Mouse (Mus musculus) MEL-GATA-1-ER (cell line): Measurements from ENCODE around the gene 1700028K03Rik.

Experiments used
- DNase-seq: peaks from one replicate; pipeline ENCODE4 v3.0.0-alpha.2; 2012; ENCODE audit warnings: low read depth; ENCODE audit errors: extremely low read depth

The 1700028K03Rik gene

DNA sequence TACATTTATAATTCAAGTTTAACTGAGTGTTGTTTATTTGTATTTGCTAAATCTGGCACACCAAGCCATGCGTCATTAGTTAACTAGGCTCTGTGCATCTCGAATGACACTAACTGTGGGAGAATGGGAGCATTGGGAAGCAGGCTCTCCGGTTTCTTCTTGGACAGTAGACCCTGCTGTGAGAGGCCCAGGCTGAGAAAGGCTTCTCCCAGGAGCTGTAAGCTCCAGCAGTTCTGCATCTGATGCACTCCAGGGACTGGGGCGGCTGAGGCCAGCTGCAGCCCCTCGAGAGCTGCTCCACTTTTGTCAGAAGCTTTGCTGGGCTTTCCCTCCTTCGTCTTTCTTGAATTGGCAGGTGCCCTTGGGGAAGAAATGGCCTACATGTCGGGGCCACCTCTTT lies 7.2 kb downstream of the 1700028K03Rik start:
- no peak for DNase-seq

DNA sequence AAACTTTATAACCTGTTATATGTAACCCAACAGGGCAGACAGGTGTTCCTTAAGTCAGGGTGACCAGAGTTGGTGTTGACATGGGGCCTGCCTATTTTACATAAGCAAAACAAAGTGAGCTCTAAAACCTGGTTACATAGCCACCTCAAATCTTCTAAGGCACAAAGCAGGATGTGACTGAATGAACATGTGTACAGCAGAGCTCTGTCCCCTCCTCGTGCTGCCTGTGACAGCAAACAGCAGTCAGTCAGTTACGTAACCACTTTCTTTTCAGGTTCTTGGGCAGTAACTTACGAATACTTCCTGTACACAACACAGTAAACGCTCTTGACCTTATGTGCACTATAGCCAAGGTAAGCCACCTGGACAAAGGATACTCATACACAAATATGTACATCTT lies 11.4 kb downstream of the 1700028K03Rik start:
- DNase-seq, result no peak

DNA sequence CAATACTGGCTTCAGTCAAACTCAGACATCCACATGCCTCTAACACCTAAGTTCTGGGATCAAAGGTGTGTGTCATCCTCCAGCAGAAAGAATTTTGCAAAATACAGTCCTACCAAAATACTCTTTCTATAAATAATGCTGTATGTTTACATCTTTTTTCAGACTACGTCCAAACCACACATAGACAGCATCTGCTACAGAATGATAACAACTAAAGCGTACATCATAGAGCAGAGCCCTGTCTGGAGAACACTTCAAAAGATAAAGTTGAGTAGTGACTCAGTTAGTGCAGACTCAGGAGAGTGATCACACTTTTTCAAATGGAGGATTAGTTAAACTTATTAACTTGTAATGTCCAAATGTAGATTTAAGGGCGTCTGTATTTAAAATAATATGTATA lies 13.4 kb downstream of the 1700028K03Rik start:
- peak; percentile 17 for DNase-seq

DNA sequence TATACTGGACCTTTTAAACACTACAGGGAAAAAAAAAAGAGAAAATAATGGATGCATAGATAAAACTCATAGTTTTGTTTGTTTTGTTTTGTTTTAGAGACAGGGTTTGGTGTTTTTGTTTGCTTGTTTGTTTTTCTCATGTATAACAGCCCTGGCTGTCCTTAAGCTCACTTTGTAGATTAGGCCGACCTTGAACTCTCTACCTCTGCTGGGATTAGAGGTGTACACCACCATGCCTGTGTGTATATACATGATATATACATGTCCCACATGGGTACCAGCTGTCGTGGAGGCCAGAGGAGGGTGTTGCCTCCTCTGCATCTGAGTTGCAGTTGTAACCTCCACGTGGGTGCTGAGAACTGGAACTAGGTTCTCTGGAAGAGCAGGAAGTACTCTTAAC lies 13.9 kb downstream of the 1700028K03Rik start:
- no peak for DNase-seq

DNA sequence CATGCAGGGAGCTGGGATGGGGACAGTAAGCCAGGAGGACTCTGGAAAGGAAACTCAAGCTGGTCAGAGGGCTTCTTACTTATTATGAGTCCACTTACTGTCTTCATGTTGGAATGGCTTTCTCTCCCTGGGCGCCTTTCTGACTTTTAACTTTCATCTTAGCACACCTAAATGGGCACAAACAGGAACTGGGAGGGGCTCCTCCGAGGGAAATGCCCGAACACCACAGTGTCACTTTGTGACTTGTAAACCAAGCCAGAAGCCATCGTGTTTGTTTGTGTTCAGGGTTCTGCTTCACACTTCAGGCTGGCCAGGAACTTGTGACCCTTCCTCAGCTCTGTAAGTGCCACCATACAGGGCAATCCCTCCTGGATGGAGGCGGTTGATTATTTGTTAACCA lies 19.8 kb downstream of the 1700028K03Rik start:
- DNase-seq, result no peak

DNA sequence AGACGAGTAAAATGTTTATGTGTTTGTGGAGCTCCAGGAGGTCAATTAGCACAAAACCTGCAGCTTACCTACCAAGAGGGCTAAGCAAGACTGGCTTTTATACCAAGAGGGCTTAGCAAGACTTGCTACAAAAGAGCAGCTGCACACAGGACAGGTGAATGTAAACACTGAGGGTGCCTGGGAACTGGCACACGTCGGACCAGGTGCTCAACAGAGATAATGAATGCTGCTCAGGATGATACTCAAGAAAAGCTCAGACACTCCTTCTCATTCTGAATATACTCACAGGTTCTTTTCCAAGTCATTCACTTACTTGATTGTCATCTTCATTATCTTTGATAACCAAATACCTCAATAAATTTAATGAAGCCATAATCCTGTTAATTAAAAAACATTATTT lies 22.5 kb downstream of the 1700028K03Rik start:
- no peak for DNase-seq

DNA sequence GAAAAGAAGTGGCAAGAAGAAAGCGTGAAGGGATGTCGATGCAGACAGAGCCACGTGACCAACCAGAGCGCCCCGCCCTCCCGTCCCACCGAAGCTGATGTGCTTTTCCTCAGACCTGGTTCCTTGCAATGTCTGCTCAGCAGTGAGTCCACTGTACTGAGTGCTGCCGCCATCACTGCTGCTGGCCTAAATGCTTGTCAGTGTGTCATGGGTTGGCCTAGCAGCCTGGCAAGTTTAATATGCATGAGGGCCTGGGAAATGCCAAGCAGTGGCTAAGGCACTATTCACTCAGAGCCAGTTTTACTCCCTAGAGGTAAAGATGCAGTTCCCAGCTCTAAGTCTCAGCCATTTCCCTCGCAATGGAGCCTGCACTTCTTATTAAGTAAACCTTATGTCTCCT lies 34.6 kb downstream of the 1700028K03Rik start:
- DNase-seq, result no peak

DNA sequence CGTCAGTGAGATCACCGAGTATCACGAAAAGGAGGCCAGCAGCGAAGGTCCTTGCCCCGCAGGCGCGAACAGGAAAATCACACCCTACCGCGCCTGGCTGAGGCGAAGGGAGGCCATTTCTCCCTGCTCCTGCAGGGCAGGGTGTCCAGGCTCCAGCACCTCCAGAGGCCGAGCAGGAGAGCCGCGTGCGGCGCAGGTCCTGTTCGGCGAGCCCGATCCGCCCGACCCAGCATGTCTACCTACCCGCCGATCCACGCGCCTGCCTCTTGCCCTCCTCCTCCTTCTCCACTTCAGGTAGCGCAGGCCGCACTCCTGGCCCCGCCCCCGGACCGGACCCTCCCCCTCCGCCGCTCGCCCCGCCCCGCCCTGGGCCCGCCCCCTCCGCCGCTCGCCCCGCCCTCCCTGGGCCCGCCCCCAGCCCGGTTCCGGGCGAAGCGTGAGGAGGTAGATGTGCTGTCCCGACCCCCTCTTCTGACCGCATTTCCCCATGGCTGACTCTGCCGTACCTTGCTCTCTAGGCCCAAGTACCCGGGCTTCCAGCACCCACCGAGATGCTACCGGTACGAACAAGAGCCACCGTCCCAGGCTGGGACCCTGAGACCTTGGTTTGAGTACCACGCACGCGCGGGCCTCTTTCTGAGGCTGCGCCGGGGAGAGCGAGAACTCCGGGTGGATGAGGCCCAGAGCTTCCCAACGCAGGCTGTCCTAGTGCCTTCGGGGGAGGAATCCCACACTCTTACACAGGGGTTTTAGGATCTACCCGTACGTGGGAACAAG lies 63.0 kb downstream of the 1700028K03Rik start, which contains the start of the genes Rpap2 and Glmn:
Rpap2 (plus strand) TSS at position 73 of the 777 bp plus-strand sequence.
Glmn (minus strand) TSS at position 588 of the 777 bp plus-strand sequence.
- DNase-seq, result peak; percentile 52

- no peak for DNase-seq
These were observed 63.9 kb downstream of the 1700028K03Rik start for GRCm38 (mm10) chr5:107598380-107598779.
